18 mouse cellular contexts compared by ENCODE assay signal in the genomic region with DNA sequence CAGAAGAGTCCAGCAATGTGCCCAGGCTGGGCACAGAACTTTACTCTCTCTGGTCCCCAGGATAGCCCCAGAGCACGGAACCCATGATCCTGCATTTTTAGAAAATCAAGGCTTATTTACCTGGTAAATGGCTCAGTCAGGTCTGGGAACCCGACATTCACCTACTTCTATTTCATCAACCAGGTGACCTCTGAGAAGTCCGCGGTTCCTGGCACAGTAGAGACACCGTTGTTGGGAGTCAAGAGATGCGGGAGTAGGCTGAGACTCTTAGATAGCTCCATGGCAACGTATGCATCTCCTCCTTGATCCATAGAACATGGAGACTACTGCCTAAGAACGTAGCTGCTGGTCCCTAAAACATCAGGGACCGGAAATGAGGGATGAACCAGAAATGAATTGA. TPM values are rescaled to one million over a fixed set of nuclear protein-coding genes. Genes with fewer than 3 reads are reported as not detected.
A peak's percentile ranks its signal among the peaks of the same experiment; 100 is the strongest.
DNase-seq lines count a peak whose midpoint lies in the region; ATAC-seq and TF ChIP-seq lines count a peak whose summit lies in the region.
"Had no signal": no experiment of that assay in that cellular context is flagged by ENCODE, and none has a peak within 500 bp of the region (broad histone marks: within the 10 kb centered on the region; RNA-seq: fewer than 3 reads in every experiment).

No protein-coding gene starts in this region.

- H3K36me3 ChIP-seq in heart, adult 2 months (ENCODE audit: control insufficient read depth, insufficient read depth, low read length), result no peaks in the 10 kb centered on the region
- H3K36me3 ChIP-seq in midbrain, embryonic 11.5 days (ENCODE audit: control insufficient read depth, insufficient read depth, low read length), result no peaks in the 10 kb centered on the region
- no peaks in the 10 kb centered on the region for H3K36me3 ChIP-seq in midbrain, embryonic 14.5 days (ENCODE audit: control insufficient read depth, insufficient read depth, low read length)
- H3K36me3 ChIP-seq: G1E had no signal

- peak; percentile 68 for DNase-seq in heart, adult 11 months
- no peak for DNase-seq in heart, adult 2 months
- peak; percentile 67 for DNase-seq in midbrain, embryonic 11.5 days (ENCODE audit: low spot score, missing footprints)
- DNase-seq in midbrain, embryonic 14.5 days, result no peak
- DNase-seq: adrenal gland, adult 2 months; adrenal gland, adult 8-10 months; adrenal gland, postnatal 10 days; adrenal gland, postnatal 14 days; adrenal gland, postnatal 25 days; adrenal gland, postnatal 36 days; B cell, adult 2 months; cerebellum, adult 11 months; cerebellum, adult 11-12 months; cerebellum, adult 18-20 months had no signal

- no peak for TF ChIP-seq CTCF in heart, adult 2 months (IDR thresholded peaks at IDR 0.05)

- no peak for TF ChIP-seq EP300 in heart, adult 2 months (IDR thresholded peaks at IDR 0.05; ENCODE audit: insufficient read depth, low read depth, low read length)

- H3K9ac ChIP-seq in heart, adult 2 months (ENCODE audit: low read depth, low read length), result no peak overlapping the region
- no peak overlapping the region for H3K9ac ChIP-seq in midbrain, embryonic 11.5 days (ENCODE audit: low read length)
- H3K9ac ChIP-seq in midbrain, embryonic 14.5 days (replicated peaks; ENCODE audit: low read length), result no peak overlapping the region

- intact Hi-C loops in heart, adult 2 months (cut with DNase I), result no loop called here

- H3K4me2 ChIP-seq in midbrain, embryonic 11.5 days, result no peak overlapping the region
- no peak overlapping the region for H3K4me2 ChIP-seq in midbrain, embryonic 14.5 days (ENCODE audit: low read length)

- ATAC-seq in midbrain, embryonic 11.5 days (ENCODE audit: low FRiP score), result no peak
- ATAC-seq in midbrain, embryonic 14.5 days (ENCODE audit: low FRiP score, low TSS enrichment), result no peak
- ATAC-seq: activated CD4-positive, CD25-positive, alpha-beta regulatory T cell, adult 4 months; CD4-positive, CD25-positive, alpha-beta regulatory T cell, adult 4 months; Patski had no signal

- no peak overlapping the region for H3K4me3 ChIP-seq in heart, adult 2 months
- no peak overlapping the region for H3K4me3 ChIP-seq in midbrain, embryonic 11.5 days (ENCODE audit: low read depth, low read length)
- no peak overlapping the region for H3K4me3 ChIP-seq in midbrain, embryonic 14.5 days (replicated peaks; ENCODE audit: low read depth, low read length)

- TF ChIP-seq POLR2A in heart, adult 2 months (IDR thresholded peaks at IDR 0.05; ENCODE audit: insufficient read depth, low read depth, low read length), result no peak

- no peaks in the 10 kb centered on the region for H3K9me3 ChIP-seq in midbrain, embryonic 11.5 days (ENCODE audit: control insufficient read depth, low read length)
- H3K9me3 ChIP-seq in midbrain, embryonic 14.5 days (ENCODE audit: control insufficient read depth, low read length), result no peaks in the 10 kb centered on the region
- H3K9me3 ChIP-seq: G1E had no signal

- H3K27ac ChIP-seq in heart, adult 2 months, result no peak overlapping the region
- no peak overlapping the region for H3K27ac ChIP-seq in midbrain, embryonic 11.5 days (ENCODE audit: low read depth, low read length)
- H3K27ac ChIP-seq in midbrain, embryonic 14.5 days (replicated peaks; ENCODE audit: low read depth, low read length), result no peak overlapping the region

- H3K79me2 ChIP-seq in heart, adult 2 months (replicated peaks; ENCODE audit: control insufficient read depth, insufficient read depth, low read length), result no peaks in the 10 kb centered on the region

- no peaks in the 10 kb centered on the region for H3K27me3 ChIP-seq in heart, adult 2 months (ENCODE audit: control insufficient read depth, insufficient read depth, low read length)
- H3K27me3 ChIP-seq in midbrain, embryonic 11.5 days (ENCODE audit: control insufficient read depth, insufficient read depth, low read length), result no peaks in the 10 kb centered on the region
- H3K27me3 ChIP-seq in midbrain, embryonic 14.5 days (ENCODE audit: control insufficient read depth, insufficient read depth, low read length), result no peaks in the 10 kb centered on the region
- H3K27me3 ChIP-seq: Patski had no signal

- 96% methylated on average over 9 of the region's 9 CpGs for whole genome bisulfite sequencing in heart, adult 2 months
- 93% methylated on average over 9 of the region's 9 CpGs for WGBS in midbrain, embryonic 11.5 days
- WGBS in midbrain, embryonic 14.5 days, result 92% methylated on average over 9 of the region's 9 CpGs

- no peaks in the 10 kb centered on the region; the same call in 1 of the 2 replicates for H3K4me1 ChIP-seq in heart, adult 2 months (ENCODE audit: control insufficient read depth, insufficient read depth, low read length)
- H3K4me1 ChIP-seq in midbrain, embryonic 11.5 days (ENCODE audit: control insufficient read depth, insufficient read depth, low read length), result peaks cover 7% of the 10 kb centered on the region; the same call in 1 of the 2 replicates
- peaks cover 14% of the 10 kb centered on the region for H3K4me1 ChIP-seq in midbrain, embryonic 14.5 days (ENCODE audit: control insufficient read depth, insufficient read depth, low read length)

RNA-seq across cellular contexts. Expression of a gene that starts 55.0 kb away (rescaled TPM):
- 10 to 100 TPM; 92.3 to 100.0 TPM for total RNA-seq in heart, adult 2 months (2021)
- polyA plus RNA-seq in heart, adult 2 months (2012; rRNA removed), result 115 and 189 TPM in 2 replicates
- 69.1 and 71.0 TPM in 2 replicates for polyA plus RNA-seq in midbrain, embryonic 11.5 days (2014; fragmentation: Nextera tagmentation; extraction: Ambion mirVana)
- polyA plus RNA-seq in midbrain, embryonic 14.5 days (2014; fragmentation: Nextera tagmentation; extraction: Ambion mirVana), result 91.5 and 93.7 TPM in 2 replicates

Comparison
In these comparisons a context has a peak if more than half of its experiments do, and no peak if none do; other contexts are left out.
1. DNase-seq: peak in heart, adult 11 months (single experiment) and midbrain, embryonic 11.5 days (single experiment); none in heart, adult 2 months (0 of 2) and midbrain, embryonic 14.5 days (single experiment).